Mouse (Mus musculus): ENCODE results near the gene Psmb2. TPM values are rescaled to one million over a fixed set of nuclear protein-coding genes. Genes with fewer than 3 reads are reported as not detected.

Gene Psmb2
- polyA plus RNA-seq, 1 experiment from 2014 or later = 432 TPM

GRCm38 (mm10) chr4:126736001-126736414 lies 58.6 kb downstream of the Psmb2 start, which contains the start of gene Tfap2e:
Tfap2e (minus strand) TSS chr4:126736240.
- WGBS = 3% methylated on average over 32 of the region's 32 CpGs
- Histone ChIP-seq H3K4me1 (ENCODE audit: control insufficient read depth, insufficient read depth, low read length) (peaks cover 13% of the 10 kb centered on the region; the same call in 1 of the 2 replicates), H3K9ac (ENCODE audit: low read length) (peak within 1 kb of the TSS; percentile 57), H3K27me3 (ENCODE audit: control insufficient read depth, insufficient read depth, low read length) (peaks cover 83% of the 10 kb centered on the region), H3K4me2 (ENCODE audit: low read depth, low read length) (peak within 1 kb of the TSS; percentile 52), H3K27ac (ENCODE audit: low read length) (no peak within 1 kb of the TSS), H3K9me3 (replicated peaks; ENCODE audit: control insufficient read depth, low read length) (no peaks in the 10 kb centered on the region), H3K4me3 (replicated peaks; ENCODE audit: low read length) (peak within 1 kb of the TSS; percentile 41), H3K36me3 (ENCODE audit: control insufficient read depth, insufficient read depth, low read length) (no peaks in the 10 kb centered on the region)
- ATAC-seq (ENCODE audit: insufficient read depth, low FRiP score) = peak; percentile 45; the same call in 1 of the 2 replicates

- 20% methylated on average over 10 of the region's 10 CpGs for WGBS
- H3K36me3 ChIP-seq (ENCODE audit: control insufficient read depth, insufficient read depth, low read length) = no peaks in the 10 kb centered on the region
- no peak overlapping the region for H3K4me3 ChIP-seq (replicated peaks; ENCODE audit: low read length)
These were observed 62.7 kb downstream of the Psmb2 start for GRCm38 (mm10) chr4:126739966-126740676.

GRCm38 (mm10) chr4:126741448-126741847 lies 64.0 kb downstream of the Psmb2 start:
- Histone ChIP-seq H3K27ac (ENCODE audit: low read length) (no peak overlapping the region), H3K9ac (ENCODE audit: low read length) (peak overlapping the region; percentile 57), H3K9me3 (replicated peaks; ENCODE audit: control insufficient read depth, low read length) (no peaks in the 10 kb centered on the region), H3K36me3 (ENCODE audit: control insufficient read depth, insufficient read depth, low read length) (no peaks in the 10 kb centered on the region), H3K27me3 (ENCODE audit: control insufficient read depth, insufficient read depth, low read length) (peaks cover 32% of the 10 kb centered on the region), H3K4me2 (ENCODE audit: low read depth, low read length) (no peak overlapping the region; the same call in 1 of the 2 replicates), H3K4me3 (replicated peaks; ENCODE audit: low read length) (no peak overlapping the region), H3K4me1 (ENCODE audit: control insufficient read depth, insufficient read depth, low read length) (no peaks in the 10 kb centered on the region; the same call in none of the 2 replicates)
- ATAC-seq (ENCODE audit: insufficient read depth, low FRiP score) = no peak
- 4% methylated on average over 12 of the region's 12 CpGs for WGBS

More at GRCm38 (mm10) chr4:126739966-126740676, 62.7 kb downstream of the Psmb2 start:
- Histone ChIP-seq H3K9me3 (replicated peaks; ENCODE audit: control insufficient read depth, low read length) (no peaks in the 10 kb centered on the region), H3K9ac (ENCODE audit: low read length) (no peak overlapping the region), H3K4me1 (ENCODE audit: control insufficient read depth, insufficient read depth, low read length) (peaks cover 10% of the 10 kb centered on the region), H3K27me3 (ENCODE audit: control insufficient read depth, insufficient read depth, low read length) (peaks cover 45% of the 10 kb centered on the region), H3K4me2 (ENCODE audit: low read depth, low read length) (no peak overlapping the region), H3K27ac (ENCODE audit: low read length) (no peak overlapping the region)
- ATAC-seq (ENCODE audit: insufficient read depth, low FRiP score) = no peak

- no peaks in the 10 kb centered on the region for H3K9me3 ChIP-seq (replicated peaks; ENCODE audit: control insufficient read depth, low read length)
- no peak for ATAC-seq (ENCODE audit: insufficient read depth, low FRiP score)
- H3K9ac ChIP-seq (ENCODE audit: low read length) = no peak overlapping the region
- no peaks in the 10 kb centered on the region for H3K36me3 ChIP-seq (ENCODE audit: control insufficient read depth, insufficient read depth, low read length)
- H3K4me2 ChIP-seq (ENCODE audit: low read depth, low read length) = no peak overlapping the region
- H3K4me1 ChIP-seq (ENCODE audit: control insufficient read depth, insufficient read depth, low read length) = no peaks in the 10 kb centered on the region; the same call in 1 of the 2 replicates
- H3K4me3 ChIP-seq (replicated peaks; ENCODE audit: low read length) = no peak overlapping the region
- 52% methylated on average over 2 of the region's 2 CpGs for WGBS
- H3K27me3 ChIP-seq (ENCODE audit: control insufficient read depth, insufficient read depth, low read length) = peaks cover 18% of the 10 kb centered on the region
- H3K27ac ChIP-seq (ENCODE audit: low read length) = no peak overlapping the region
These were observed 65.5 kb downstream of the Psmb2 start for GRCm38 (mm10) chr4:126742976-126743375.

- Histone ChIP-seq H3K4me3 (replicated peaks; ENCODE audit: low read length) (no peak overlapping the region), H3K36me3 (ENCODE audit: control insufficient read depth, insufficient read depth, low read length) (peaks cover 5% of the 10 kb centered on the region; the same call in 1 of the 2 replicates), H3K4me1 (ENCODE audit: control insufficient read depth, insufficient read depth, low read length) (no peaks in the 10 kb centered on the region; the same call in 1 of the 2 replicates)
These were observed 66.3 kb downstream of the Psmb2 start for GRCm38 (mm10) chr4:126743713-126744112.

GRCm38 (mm10) chr4:126744831-126745230 lies 67.4 kb downstream of the Psmb2 start:
- no peak overlapping the region for H3K4me3 ChIP-seq (replicated peaks; ENCODE audit: low read length)
- peaks cover 5% of the 10 kb centered on the region; the same call in 1 of the 2 replicates for H3K4me1 ChIP-seq (ENCODE audit: control insufficient read depth, insufficient read depth, low read length)
- 92% methylated on average over 14 of the region's 14 CpGs for WGBS
- H3K9me3 ChIP-seq (replicated peaks; ENCODE audit: control insufficient read depth, low read length) = no peaks in the 10 kb centered on the region
- peaks cover 7% of the 10 kb centered on the region; the same call in 1 of the 2 replicates for H3K36me3 ChIP-seq (ENCODE audit: control insufficient read depth, insufficient read depth, low read length)
- no peak overlapping the region for H3K9ac ChIP-seq (ENCODE audit: low read length)
- H3K27me3 ChIP-seq (ENCODE audit: control insufficient read depth, insufficient read depth, low read length) = no peaks in the 10 kb centered on the region
- H3K27ac ChIP-seq (ENCODE audit: low read length) = no peak overlapping the region
- H3K4me2 ChIP-seq (ENCODE audit: low read depth, low read length) = no peak overlapping the region
- no peak for ATAC-seq (ENCODE audit: insufficient read depth, low FRiP score)

More at GRCm38 (mm10) chr4:126743713-126744112, 66.3 kb downstream of the Psmb2 start:
- H3K4me2 ChIP-seq (ENCODE audit: low read depth, low read length) = no peak overlapping the region
- WGBS = 26% methylated on average over 11 of the region's 11 CpGs
- H3K27me3 ChIP-seq (ENCODE audit: control insufficient read depth, insufficient read depth, low read length) = peaks cover 10% of the 10 kb centered on the region
- H3K9me3 ChIP-seq (replicated peaks; ENCODE audit: control insufficient read depth, low read length) = no peaks in the 10 kb centered on the region
- H3K27ac ChIP-seq (ENCODE audit: low read length) = no peak overlapping the region
- H3K9ac ChIP-seq (ENCODE audit: low read length) = no peak overlapping the region
- ATAC-seq (ENCODE audit: insufficient read depth, low FRiP score) = no peak

GRCm38 (mm10) chr4:126745506-126746193 lies 68.2 kb downstream of the Psmb2 start:
- Histone ChIP-seq H3K36me3 (ENCODE audit: control insufficient read depth, insufficient read depth, low read length) (peaks cover 7% of the 10 kb centered on the region; the same call in 1 of the 2 replicates), H3K27me3 (ENCODE audit: control insufficient read depth, insufficient read depth, low read length) (no peaks in the 10 kb centered on the region), H3K4me2 (ENCODE audit: low read depth, low read length) (no peak overlapping the region), H3K27ac (ENCODE audit: low read length) (no peak overlapping the region), H3K9me3 (replicated peaks; ENCODE audit: control insufficient read depth, low read length) (no peaks in the 10 kb centered on the region), H3K9ac (ENCODE audit: low read length) (no peak overlapping the region), H3K4me3 (replicated peaks; ENCODE audit: low read length) (no peak overlapping the region), H3K4me1 (ENCODE audit: control insufficient read depth, insufficient read depth, low read length) (peaks cover 5% of the 10 kb centered on the region; the same call in 1 of the 2 replicates)
- ATAC-seq (ENCODE audit: insufficient read depth, low FRiP score) = no peak
- WGBS = 44% methylated on average over 13 of the region's 13 CpGs

GRCm38 (mm10) chr4:126746194-126746840 lies 68.9 kb downstream of the Psmb2 start:
- Histone ChIP-seq H3K4me2 (ENCODE audit: low read depth, low read length) (no peak overlapping the region), H3K36me3 (ENCODE audit: control insufficient read depth, insufficient read depth, low read length) (peaks cover 7% of the 10 kb centered on the region; the same call in 1 of the 2 replicates), H3K9ac (ENCODE audit: low read length) (no peak overlapping the region), H3K9me3 (replicated peaks; ENCODE audit: control insufficient read depth, low read length) (no peaks in the 10 kb centered on the region), H3K27me3 (ENCODE audit: control insufficient read depth, insufficient read depth, low read length) (no peaks in the 10 kb centered on the region), H3K4me1 (ENCODE audit: control insufficient read depth, insufficient read depth, low read length) (peaks cover 5% of the 10 kb centered on the region; the same call in 1 of the 2 replicates), H3K4me3 (replicated peaks; ENCODE audit: low read length) (no peak overlapping the region), H3K27ac (ENCODE audit: low read length) (no peak overlapping the region)
- no peak for ATAC-seq (ENCODE audit: insufficient read depth, low FRiP score)
- WGBS = 80% methylated on average over 10 of the region's 10 CpGs
